Mouse (Mus musculus) c-Kit-negative CD71-positive TER-119-positive erythroid progenitor cells, embryonic 14.5 days (primary cell): ENCODE measurements around the gene Gm43518.

Experiments
- DNase-seq: peaks from one replicate; pipeline ENCODE4 v3.0.0-alpha.2; 2013; ENCODE audit warnings: low read depth, low spot score

Gene Gm43518

DNA sequence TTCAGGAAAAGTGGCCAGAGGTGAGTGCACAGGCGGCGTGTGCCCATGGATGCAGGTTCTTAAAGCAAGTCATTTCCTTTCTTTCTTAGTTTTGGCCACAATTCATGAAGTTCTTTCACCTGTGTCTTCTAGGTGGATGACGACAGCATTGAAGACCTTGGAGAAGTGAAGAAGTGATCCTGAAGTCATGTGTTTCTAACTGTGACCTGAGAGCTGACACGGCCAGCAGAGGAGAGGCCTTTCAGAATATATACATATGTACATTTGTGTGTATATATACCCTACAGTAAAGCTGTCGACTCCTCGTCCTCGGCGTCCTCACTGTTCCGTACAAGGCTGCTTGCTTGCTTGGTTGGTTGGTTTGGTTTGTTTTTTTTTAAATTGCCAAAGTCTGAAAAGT, at the start of gene Gm43518:
Gm43518 (plus strand) TSS at position 301 of the 400 bp plus-strand sequence.
- no peak for DNase-seq

DNA sequence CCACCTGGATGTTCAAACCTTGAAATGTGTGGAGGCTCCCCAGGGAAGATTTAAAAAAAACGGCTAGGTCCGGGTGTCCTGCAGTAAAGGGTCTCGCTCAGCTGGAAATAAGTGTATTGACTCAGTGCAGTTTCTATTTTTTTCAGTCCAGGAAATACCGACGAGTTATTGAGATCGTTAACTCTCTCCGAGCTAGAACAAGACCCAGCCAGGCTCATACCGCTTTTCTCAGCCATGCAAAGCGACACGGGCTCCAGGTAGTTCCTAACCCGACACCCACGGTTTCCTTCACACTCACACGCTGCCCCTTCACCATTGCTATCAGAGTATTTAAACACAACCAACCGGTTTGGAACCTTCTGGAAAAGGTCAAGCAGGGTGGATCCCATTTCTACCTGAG, 49.2 kb upstream of the Gm43518 start:
- no peak for DNase-seq

DNA sequence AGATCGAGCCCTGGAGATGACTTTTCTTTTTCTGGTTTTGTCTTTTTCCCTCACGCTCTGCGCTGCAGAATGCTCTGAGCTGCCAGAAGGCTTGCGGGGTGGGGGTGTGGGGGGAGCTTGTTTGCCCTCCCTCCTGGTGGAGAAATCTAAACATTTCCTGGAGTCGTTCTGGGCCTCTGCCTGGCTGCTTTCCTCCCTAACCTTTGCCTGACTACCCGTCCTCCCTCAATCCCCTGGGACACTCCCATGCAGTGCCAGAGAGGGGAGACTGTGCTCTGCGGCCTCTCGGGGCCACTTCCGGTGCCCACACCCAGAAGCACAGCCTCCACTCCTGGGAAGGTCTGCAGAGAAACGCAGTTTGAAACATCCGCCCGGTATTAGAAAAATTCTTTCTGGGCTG, 47.3 kb upstream of the Gm43518 start, which contains the start of gene Hcar1:
Hcar1 (minus strand) TSS at position 93 of the 400 bp plus-strand sequence.
- DNase-seq: no peak

DNA sequence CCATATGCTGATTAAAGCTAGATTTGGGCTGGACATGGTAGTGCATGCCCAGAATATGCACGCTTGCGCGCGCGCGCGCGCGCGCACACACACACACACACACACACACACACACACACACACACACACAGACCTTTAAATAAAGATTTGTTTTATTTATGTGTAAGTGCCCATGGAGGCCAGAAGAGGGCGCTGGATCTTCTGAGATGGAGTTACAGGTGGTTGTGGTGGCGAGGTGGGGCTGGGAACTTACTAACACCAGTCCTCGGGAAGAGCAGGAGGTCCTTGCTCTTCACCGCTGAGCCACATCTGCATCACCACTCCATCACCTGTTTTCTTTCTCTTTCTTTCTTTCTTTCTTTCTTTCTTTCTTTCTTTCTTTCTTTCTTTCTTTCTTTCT, 46.4 kb upstream of the Gm43518 start:
- no peak for DNase-seq

DNA sequence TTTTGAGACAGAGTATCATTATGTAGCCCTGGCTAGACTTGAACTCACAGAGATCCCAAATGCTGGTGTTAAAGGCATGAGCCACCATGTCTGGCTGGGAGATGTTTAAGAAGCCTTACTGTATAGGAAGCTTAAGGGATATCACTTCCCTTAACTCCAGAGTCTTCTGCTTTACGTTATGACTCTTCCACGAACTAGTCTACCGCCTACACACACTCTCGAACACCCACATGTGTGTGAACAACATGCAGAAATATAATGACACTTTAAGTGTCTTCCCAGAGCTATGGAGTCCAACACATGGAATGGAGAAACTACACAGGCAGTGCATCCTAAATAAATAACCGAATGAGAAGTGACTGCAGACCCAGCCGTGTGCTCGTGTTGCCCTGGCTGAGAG, 43.3 kb upstream of the Gm43518 start:
- DNase-seq: no peak

DNA sequence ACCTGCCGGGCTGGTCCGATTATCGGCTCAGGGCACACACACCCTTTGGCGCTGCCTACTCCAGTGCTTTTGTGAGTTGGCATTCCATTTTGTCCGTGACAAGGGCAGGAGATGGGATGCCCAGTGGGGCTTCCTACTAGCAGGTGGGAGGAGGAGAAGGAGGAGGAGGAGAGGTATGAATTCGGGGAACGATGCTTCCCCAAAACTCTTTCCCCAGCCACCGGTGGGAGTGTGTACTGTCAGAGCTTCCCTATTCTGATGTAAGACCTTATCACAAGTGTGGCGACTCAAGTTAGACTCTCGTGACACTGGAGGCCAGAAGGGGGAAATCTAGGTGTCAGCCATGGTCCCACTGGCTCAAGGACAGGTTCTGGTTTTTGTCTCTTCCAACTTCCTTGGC, 42.9 kb upstream of the Gm43518 start:
- DNase-seq: no peak

DNA sequence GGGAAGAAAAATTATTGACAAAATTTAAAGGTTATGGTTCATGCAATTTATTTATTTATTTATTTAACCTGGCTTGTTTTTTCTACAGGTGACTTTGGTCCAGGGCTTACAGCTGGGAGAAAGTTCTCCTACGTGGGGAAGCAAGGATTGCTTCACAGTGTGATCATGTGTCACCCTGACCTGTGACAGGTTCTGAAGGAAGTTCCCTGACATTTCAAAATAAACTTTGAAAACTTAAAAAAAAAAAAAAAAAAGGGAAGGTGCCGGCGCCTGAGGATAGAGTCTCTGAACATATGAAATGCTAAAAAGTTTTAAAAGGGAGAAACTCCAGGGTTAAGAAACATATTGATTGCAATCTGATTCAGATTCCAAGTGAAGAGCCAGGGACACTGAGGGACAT, 40.9 kb upstream of the Gm43518 start:
- DNase-seq: no peak

DNA sequence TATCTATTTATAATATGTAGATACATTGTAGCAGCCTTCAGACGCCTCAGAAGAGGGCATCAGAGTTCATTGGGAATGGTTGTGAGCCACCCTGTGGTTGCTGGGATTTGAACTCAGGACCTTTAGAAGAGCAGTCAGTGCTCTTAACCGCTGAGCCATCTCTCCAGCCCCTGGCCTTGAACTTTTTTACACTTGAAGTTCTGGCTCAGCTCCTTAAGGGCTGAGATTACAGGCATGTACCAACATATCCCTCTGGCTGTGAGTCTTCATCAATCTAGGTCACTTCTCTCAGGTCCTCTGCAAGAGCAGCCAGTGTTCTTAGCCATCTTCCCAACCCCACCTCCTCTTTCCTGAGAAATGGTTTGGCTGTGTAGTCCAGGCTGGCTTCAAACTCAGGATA, 36.9 kb upstream of the Gm43518 start:
- DNase-seq: no peak

DNA sequence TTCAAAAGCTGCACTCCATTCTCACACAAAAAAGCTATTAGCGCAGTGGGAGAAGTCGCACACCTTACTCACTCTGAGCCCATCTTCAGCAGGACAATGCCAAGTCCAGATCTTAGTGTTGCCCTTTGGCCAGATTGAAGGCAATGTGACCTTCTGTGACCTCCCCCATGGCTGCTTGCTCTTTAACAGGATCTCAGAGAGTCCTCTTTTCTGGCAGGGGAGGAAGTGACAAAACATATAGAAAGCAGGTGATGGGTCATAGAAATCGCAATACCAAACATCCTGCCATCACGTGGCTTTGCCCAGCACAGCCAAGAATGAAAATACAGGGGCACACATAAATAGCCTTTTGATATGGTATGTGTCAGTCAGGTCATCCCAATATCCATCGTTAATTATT, 36.2 kb upstream of the Gm43518 start:
- DNase-seq: no peak

DNA sequence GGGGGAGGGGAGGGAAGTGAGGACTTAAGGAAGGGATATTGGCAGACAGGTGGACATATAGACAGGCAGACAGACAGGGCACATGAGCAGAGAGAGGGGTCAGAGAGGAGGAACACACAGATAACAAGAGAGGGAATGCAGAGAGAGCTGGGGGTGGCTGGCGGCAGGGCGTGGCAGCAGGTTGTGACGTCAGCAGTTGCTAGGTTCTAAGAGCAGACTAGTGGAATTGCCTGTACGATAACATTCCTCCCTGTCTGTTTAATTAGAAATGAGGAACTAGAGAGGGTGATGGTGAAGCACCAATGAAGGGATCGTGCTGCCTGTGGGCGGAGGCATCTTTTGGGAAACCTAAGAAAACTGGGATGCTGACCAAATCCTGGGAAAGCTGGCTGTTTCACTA, 35.5 kb upstream of the Gm43518 start:
- no peak for DNase-seq

DNA sequence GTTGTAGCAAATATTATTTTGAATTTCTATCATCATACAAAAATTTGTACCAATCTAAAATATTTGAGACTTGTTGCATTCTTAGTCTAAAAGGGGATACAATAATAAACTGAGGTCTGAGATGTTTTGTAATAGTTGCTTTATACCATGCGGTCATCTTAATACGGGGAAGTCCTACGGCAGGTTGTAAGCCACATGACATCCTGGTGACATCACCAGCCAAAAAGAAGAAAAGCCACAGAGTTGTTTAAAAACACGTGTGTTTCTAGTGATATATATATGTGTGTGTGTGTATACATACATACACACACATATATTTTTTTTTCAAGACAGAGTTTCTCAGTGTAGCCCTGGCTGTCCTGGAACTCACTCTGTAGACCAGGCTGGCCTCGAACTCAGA, 33.7 kb upstream of the Gm43518 start:
- no peak for DNase-seq

DNA sequence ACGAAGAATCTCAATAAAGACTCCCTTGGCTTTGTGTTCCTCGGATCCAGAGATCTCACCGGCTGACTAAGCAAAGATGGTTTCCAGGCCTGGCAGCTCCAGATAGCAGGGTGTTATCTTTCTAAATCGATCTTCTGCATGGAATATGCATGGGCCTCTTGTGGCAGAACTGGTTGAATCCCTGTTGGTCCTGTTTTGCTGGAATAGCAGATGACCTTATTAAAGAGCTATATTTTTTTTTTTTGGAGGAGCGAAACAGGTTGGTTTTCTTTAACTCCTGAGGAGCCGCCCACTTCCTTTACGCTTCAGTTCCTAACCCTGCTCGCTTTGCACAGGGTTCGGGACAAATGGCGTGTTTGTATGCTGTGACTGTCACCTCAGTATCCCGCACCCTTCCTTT, 30.8 kb upstream of the Gm43518 start:
- no peak for DNase-seq

DNA sequence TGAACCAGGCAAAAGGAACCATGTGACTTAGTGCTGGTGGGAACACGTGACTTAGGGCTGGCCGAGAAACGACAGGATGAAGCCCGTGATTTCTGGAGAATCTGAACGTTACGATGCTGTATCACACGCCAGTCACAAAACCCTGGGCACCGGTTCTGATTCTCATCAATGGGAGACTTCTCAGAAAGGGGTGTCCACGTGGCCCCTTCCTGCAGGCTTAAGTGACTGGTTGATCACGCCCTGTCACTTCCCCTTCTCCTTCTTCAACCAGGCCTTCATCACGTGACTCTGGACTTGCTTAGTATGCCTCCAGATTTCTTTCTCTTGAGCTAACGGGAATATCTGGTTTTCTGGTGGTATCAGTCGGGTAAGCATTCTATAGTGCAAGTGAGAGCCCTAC, 29.9 kb upstream of the Gm43518 start:
- DNase-seq: no peak

DNA sequence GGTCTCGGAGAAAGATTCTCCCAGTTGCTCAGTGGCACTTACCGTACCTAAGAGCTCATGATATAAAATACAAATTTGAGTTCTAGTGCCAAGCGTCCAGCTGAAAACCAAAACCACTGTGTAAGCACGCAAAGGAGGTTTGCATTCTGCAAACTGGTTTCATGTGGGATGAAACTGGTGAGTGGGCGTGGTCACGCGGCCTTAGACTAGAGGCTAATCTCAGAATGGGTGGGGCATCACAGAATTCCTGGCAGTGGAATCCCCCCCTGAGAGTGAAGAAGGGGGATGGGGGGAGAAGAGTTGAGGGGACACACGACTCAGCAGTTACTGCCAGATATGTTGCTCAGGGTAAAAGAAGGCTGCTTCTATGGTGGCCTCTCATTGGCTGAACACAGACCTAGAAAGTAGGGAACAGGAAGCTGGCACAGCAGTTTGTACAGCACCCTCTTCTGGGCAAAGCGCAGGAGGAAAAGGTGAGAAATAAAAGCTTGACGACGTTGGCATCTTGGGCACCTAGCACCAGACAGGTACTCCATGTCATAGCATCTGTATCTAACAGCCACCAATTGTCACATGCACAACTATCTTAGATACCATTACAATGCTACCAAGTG, 23.1 kb upstream of the Gm43518 start:
- DNase-seq: no peak

DNA sequence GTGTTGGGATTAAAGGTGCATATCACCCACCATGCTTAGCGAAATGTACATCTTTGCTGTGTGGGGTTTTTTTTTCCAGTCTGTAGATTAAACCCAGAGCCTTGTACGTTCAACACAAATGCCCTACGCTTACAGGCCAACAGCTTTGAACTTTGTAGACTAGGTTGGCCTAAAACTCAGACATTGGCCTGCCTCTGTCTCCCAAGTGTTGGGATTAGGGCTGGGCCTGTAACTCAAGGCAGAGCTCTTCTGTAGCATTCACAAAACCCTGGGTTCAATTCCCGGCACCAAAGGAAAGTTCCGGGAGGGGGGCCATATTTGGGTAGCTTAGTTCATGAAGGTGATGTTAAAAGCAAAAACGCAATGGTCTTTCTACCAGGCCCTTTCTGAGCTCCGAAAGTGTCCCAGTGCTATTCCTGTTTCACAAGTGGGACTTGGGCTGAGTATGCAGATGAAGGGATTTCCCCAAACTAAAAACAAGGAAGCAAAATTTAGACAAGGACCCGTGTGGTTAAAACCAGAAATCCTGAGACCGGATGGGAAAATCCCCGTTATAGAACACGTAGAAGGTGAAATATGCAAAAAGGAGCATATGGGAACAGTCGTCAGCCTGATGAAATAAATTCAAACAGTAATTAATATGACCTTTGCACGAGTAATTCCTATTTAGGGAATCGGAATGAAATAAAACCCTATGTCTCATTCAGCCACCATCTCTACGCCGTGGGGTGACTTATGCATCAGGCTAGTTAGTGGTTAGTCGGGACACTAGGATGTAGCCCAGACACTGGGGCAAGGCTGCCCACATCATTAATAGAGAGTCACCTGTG, 20.9 kb upstream of the Gm43518 start:
- no peak for DNase-seq

DNA sequence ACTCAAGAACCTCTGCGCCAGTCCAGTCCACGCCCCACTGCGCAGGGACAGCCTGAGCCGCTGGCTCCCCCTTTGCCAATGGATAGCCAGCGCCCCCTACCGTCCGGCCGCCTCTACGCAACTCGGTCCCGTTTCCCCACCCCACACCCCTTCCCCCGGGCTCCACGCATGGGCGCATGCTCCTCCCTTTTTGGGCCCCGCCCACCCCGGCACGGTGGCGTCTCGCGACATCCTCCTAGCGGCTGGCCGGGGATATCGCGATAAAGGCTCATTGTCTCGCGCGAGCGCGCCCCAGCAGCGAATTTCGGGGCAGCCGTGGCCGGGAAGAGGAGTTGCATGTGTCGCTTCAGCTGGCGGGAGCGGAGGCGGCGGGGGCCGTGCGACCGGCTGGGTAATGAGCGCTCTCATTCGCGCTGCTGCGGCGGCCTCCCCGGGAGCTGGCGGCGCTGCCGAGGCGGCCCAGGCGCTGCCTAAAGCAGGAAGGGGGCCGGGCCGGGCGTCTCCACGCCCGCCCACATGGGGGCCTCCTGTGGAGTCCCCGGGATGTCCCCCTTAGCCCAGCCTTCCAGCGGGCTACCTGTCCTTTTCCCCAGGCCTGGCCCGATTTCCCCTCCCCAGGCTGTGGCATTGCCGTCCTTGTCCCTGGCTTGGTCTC, 20.1 kb upstream of the Gm43518 start, which contains the start of gene Denr:
Denr (plus strand) TSS at position 200 of the 655 bp plus-strand sequence.
- DNase-seq: peak; percentile 93

DNA sequence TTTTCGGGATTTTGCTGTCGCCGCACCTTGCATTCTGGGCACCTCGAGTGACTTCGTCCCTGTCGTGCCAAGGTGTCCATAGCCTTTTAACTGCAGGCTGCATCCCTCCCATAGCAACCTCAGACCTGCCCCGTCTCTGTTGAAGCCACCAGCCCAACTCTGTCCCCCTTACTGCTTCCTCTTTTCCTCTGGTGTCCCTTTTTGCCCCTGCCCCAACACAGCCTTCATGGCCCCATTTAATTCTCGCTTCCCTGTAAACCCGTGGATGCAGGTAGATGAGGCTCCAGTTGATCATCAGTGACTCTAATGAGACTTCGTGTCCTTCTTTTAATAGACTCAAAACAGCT, 19.6 kb upstream of the Gm43518 start:
- DNase-seq: no peak

DNA sequence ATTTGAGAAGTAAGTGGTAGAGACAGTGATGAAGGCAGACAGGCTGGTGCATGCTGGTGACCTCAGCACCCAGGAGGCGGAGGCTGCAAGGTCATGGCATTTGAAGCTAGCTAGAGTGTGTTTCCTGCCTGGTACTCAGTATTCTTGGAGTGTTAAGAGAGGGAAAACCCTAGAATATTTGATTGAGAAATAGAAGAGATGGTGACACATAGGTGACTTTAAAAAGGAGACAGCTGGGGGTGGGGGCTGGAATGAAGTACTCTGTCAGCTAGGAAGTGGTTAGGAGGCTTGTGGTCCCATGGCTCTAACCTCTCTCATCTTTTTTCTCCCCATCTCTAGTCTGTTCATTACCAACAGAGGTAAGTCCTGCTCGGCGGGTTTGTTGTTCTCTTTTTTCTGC, 12.4 kb upstream of the Gm43518 start:
- DNase-seq: no peak

DNA sequence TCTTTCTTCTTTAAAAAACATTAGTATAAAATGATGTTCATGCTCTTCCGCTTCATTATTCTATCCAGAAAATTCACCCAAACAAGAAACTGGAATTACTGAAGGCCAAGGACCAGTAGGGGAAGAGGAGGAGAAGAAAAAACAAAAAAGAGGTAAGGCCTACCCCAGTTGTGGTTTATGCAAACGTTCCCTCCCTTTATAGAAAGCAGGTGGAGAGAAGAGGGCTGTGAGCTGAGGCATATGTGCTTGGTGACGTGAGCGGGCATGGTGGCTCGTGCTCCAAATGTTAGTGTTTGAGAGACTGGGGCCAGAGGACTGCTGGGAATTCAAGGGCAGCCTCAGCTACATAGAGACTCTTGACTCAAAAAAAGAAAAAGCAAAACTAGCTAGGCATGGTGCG, 5.1 kb upstream of the Gm43518 start:
- no peak for DNase-seq

DNA sequence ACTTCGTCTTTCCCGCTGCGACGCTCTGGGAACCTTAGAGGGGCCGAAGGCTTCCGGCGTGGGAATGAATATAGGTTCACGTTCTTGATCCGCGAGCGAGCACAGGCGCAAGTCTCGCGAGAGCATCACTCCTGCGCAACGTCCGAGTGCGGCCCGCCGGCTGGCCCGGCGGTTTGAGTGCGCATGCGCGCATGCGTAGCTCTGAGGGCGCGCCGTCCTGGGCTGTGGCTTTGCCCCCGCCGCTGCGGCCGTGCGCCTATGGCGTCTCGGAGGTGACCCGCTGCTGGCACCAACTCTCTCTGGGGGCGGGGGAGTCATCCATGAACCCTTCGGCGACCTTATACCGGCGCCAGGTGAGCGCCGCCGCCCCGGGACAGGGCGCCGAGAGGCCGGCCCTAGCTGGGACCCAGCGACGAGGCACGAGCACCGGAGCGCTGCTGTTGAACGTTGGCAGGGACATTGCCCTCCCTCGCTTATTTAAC, 3.3 kb downstream of the Gm43518 start, which contains the start of gene Ccdc62:
Ccdc62 (plus strand) TSS at position 172 of the 482 bp plus-strand sequence.
- peak; percentile 93 for DNase-seq

DNA sequence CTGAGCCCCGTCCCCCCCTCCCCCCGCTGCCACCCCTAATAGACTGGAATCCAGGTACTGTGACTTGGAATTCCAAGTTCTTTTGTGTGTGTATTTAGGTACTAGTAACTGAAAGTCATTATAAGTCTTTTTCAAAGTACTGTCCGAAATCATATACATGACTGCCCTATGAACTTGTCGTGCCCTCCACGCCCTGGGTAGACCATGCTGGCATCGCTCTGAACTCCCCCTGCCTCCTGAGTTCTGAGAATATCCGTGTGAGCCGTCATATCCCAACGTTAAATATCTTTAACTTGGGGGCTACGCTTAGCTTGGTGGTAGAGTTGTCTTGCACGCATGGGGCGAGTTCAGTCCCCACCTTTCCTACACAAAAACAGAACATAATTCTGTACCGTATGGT, 3.9 kb downstream of the Gm43518 start:
- DNase-seq: no peak

DNA sequence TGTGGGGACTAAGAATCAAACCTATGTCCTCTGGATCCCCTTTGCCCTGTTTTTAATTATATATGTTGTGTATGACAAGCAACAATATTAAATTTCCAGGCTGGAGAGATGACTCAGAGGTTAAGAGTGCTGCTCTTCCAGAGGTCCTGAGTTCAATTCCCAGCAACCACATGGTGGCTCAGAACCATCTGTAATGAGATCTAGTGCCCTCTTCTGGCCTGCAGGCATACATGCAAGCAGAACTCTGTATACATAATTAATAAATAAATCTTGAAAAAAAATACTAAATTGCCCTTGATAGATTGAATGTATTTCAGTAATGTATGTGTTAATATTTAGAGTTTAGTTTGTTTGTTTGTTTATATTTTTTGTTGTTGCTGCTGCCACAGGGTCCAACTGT, 5.7 kb downstream of the Gm43518 start:
- DNase-seq: no peak

DNA sequence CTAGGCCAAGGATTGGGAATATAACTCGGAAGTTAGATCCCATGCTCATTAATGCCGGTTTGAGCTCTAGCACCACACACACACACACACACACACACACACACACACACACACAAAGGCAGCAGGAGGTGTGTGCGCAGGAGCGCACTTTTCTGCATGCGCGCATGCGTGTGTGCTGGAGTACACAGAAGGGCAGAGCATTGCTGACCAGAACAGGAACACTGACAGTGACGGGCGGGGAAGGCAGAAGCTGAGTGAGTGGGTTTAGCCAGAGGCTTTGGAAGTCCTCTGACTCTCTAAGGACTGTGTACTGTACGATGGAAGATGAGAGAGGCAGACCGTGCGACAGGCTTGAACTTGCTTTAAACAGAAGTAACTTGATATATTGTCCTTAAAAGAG, 6.3 kb downstream of the Gm43518 start:
- peak; percentile 17 for DNase-seq
